Mouse (Mus musculus) bone marrow, adult 2 months (tissue): ENCODE measurements around the gene Fxyd3.

Experiments used
- CTCF ChIP-seq: fragments of 200-500 bp; IDR thresholded peaks from 2 replicates; pipeline ENCODE4 v1.5.1; 2011; ENCODE audit warnings: low read length, control low read depth; ENCODE audit not compliant: control insufficient read depth, insufficient read depth
- POLR2A ChIP-seq: fragments of 200-500 bp; IDR thresholded peaks from 2 replicates; pipeline ENCODE4 v1.6.1; 2011; ENCODE audit warnings: low read depth, mild to moderate bottlenecking, control low read depth, low read length, borderline replicate concordance; ENCODE audit not compliant: control insufficient read depth

DNA sequence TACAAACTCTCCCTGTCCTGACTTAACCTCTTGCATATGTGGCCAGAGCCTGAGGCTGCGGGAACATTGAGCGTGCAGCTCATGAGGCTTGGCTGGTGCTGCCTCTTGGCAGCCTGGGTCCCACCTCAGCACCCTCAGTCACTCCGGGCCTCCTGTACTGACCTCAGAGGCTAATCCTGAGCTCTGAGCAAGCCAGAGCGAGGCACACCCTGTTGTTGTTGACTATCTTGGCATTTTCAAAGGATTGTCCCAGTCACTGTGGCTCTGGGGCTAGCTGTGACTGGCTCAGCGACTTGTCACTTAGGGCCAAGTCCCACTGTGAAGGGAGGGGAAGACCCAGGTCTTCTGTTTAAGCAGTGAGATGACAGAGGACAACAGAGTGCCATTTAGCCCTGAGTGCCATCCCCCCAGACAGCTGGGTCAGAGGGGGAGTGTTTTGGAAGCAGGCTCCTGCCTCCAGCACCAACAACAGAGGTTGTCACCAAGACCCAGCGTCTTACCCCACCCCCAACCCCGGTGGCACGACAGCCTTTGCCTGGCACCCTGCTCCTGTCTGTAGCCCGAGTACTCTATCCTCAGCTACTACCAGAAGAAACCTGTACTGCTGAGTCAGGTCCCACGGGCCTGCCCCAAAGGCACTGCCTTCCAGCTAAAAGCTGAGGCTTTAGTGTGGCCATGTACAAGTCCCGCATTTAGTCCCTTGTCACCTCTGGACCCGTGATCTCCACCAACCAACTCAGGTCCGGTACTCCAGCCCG is 6.5 kb upstream of the Fxyd3 start:
- TF ChIP-seq POLR2A = no peak
- no peak for TF ChIP-seq CTCF
